Comparison of ENCODE assay signal across 8 mouse cellular contexts in genomic region chr1:43112882-43113281, GRCm38 (mm10). TPM values are rescaled to one million over a fixed set of nuclear protein-coding genes. Genes with fewer than 3 reads are reported as not detected.
DNase-seq lines count a peak whose midpoint lies in the region; ATAC-seq and TF ChIP-seq lines count a peak whose summit lies in the region.
"Had no signal": no experiment of that assay in that cellular context is flagged by ENCODE, and none has a peak within 500 bp of the region (broad histone marks: within the 10 kb centered on the region; RNA-seq: fewer than 3 reads in every experiment).

No protein-coding gene starts in this region.

- H3K79me2 ChIP-seq in liver, adult 2 months (ENCODE audit: control insufficient read depth, insufficient read depth, low read length), result no peaks in the 10 kb centered on the region

- H3K36me3 ChIP-seq in midbrain, embryonic 13.5 days, result peaks cover 74% of the 10 kb centered on the region
- H3K36me3 ChIP-seq in midbrain, embryonic 10.5 days, result peaks cover 96% of the 10 kb centered on the region
- H3K36me3 ChIP-seq in hindbrain, postnatal 0 days (ENCODE audit: insufficient read depth, low read length), result peaks cover 37% of the 10 kb centered on the region
- H3K36me3 ChIP-seq in liver, adult 2 months (ENCODE audit: control insufficient read depth, insufficient read depth, low read length), result peaks cover 35% of the 10 kb centered on the region

- no peaks in the 10 kb centered on the region for H3K9me3 ChIP-seq in midbrain, embryonic 13.5 days
- H3K9me3 ChIP-seq in midbrain, embryonic 10.5 days (replicated peaks), result no peaks in the 10 kb centered on the region; the same call in 1 of the 2 replicates
- no peaks in the 10 kb centered on the region for H3K9me3 ChIP-seq in hindbrain, postnatal 0 days (ENCODE audit: low read length)

- 87% methylated on average over 2 of the region's 2 CpGs for WGBS in midbrain, embryonic 13.5 days
- WGBS in midbrain, embryonic 10.5 days, result 93% methylated on average over 2 of the region's 2 CpGs
- 87% methylated on average over 2 of the region's 2 CpGs for WGBS in hindbrain, postnatal 0 days
- WGBS in liver, adult 2 months, result 98% methylated on average over 2 of the region's 2 CpGs

- H3K27me3 ChIP-seq in midbrain, embryonic 13.5 days, result no peaks in the 10 kb centered on the region
- H3K27me3 ChIP-seq in midbrain, embryonic 10.5 days (ENCODE audit: low read depth, poor library complexity, severe bottlenecking), result no peaks in the 10 kb centered on the region
- H3K27me3 ChIP-seq in hindbrain, postnatal 0 days (ENCODE audit: insufficient read depth, low read length), result no peaks in the 10 kb centered on the region
- H3K27me3 ChIP-seq in liver, adult 2 months (ENCODE audit: control insufficient read depth, insufficient read depth, low read length), result no peaks in the 10 kb centered on the region
- H3K27me3 ChIP-seq: megakaryocyte, embryonic 14.5 days had no signal

- no peak overlapping the region for H3K4me3 ChIP-seq in midbrain, embryonic 13.5 days (replicated peaks)
- H3K4me3 ChIP-seq in midbrain, embryonic 10.5 days, result no peak overlapping the region
- H3K4me3 ChIP-seq in cortical plate, adult 2 months (ENCODE audit: insufficient read depth, low read length), result no peak overlapping the region
- no peak overlapping the region for H3K4me3 ChIP-seq in hindbrain, postnatal 0 days (ENCODE audit: low read length)
- no peak overlapping the region for H3K4me3 ChIP-seq in liver, adult 2 months (ENCODE audit: insufficient read depth, low read depth, low read length)
- H3K4me3 ChIP-seq: megakaryocyte, embryonic 14.5 days had no signal

- no peak for TF ChIP-seq POLR2A in cortical plate, adult 2 months (IDR thresholded peaks at IDR 0.05; ENCODE audit: extremely low read depth, insufficient read depth, low read length)
- TF ChIP-seq POLR2A in liver, adult 2 months (IDR thresholded peaks at IDR 0.05; ENCODE audit: extremely low read depth, insufficient read depth, low read length), result no peak

- no peaks in the 10 kb centered on the region for H3K4me1 ChIP-seq in midbrain, embryonic 13.5 days (replicated peaks)
- H3K4me1 ChIP-seq in midbrain, embryonic 10.5 days, result no peaks in the 10 kb centered on the region
- no peaks in the 10 kb centered on the region for H3K4me1 ChIP-seq in cortical plate, adult 2 months (ENCODE audit: control insufficient read depth, insufficient read depth, low read length)
- H3K4me1 ChIP-seq in hindbrain, postnatal 0 days (ENCODE audit: insufficient read depth, low read length), result no peaks in the 10 kb centered on the region
- H3K4me1 ChIP-seq in liver, adult 2 months (ENCODE audit: control insufficient read depth, insufficient read depth, low read length), result no peaks in the 10 kb centered on the region

- ATAC-seq in midbrain, embryonic 13.5 days, result 0 out of 2 replicates have a peak, but pooled peaks have one; percentile 48
- peak; percentile 66 for ATAC-seq in hindbrain, postnatal 0 days

- H3K9ac ChIP-seq in midbrain, embryonic 13.5 days (replicated peaks), result no peak overlapping the region
- H3K9ac ChIP-seq in hindbrain, postnatal 0 days (replicated peaks; ENCODE audit: low read length), result no peak overlapping the region
- H3K9ac ChIP-seq in liver, adult 2 months (ENCODE audit: low read depth, low read length), result no peak overlapping the region

- no peak overlapping the region for H3K4me2 ChIP-seq in midbrain, embryonic 13.5 days (replicated peaks)
- no peak overlapping the region for H3K4me2 ChIP-seq in hindbrain, postnatal 0 days (ENCODE audit: low read depth, low read length)

- peak; percentile 73 for TF ChIP-seq CTCF in cortical plate, adult 2 months (IDR thresholded peaks at IDR 0.05; ENCODE audit: extremely low read depth, insufficient read depth, low read length)
- TF ChIP-seq CTCF in hindbrain, postnatal 0 days (IDR thresholded peaks at IDR 0.05; ENCODE audit: low read depth), result peak; percentile 80
- TF ChIP-seq CTCF in liver, adult 2 months (IDR thresholded peaks at IDR 0.05; ENCODE audit: low read depth, low read length), result peak; percentile 70

- no peak overlapping the region for H3K27ac ChIP-seq in midbrain, embryonic 13.5 days
- no peak overlapping the region for H3K27ac ChIP-seq in midbrain, embryonic 10.5 days (replicated peaks)
- no peak overlapping the region for H3K27ac ChIP-seq in cortical plate, adult 2 months (ENCODE audit: insufficient read depth, low read length)
- no peak overlapping the region for H3K27ac ChIP-seq in hindbrain, postnatal 0 days
- H3K27ac ChIP-seq in liver, adult 2 months (replicated peaks; ENCODE audit: insufficient read depth, low read depth, low read length), result no peak overlapping the region

- no peak for DNase-seq in midbrain, embryonic 10.5 days (ENCODE audit: low spot score)
- DNase-seq in ZHBTc4 (ENCODE audit: low read depth, low spot score), result peak; percentile 73
- peak; percentile 85 for DNase-seq in hindbrain, postnatal 0 days (ENCODE audit: low spot score)
- peak; percentile 43 for DNase-seq in liver, adult 2 months (ENCODE audit: extremely low read depth, low read depth, low spot score)
- peak; percentile 63 for DNase-seq in retina, postnatal 1 day

RNA-seq across cellular contexts. Expression of gene AI597479, which starts 14.4 kb away (rescaled TPM):
- 50.0 and 50.3 TPM in 2 replicates for polyA plus RNA-seq in midbrain, embryonic 13.5 days (2015; fragmentation: Nextera tagmentation; extraction: Ambion mirVana)
- polyA plus RNA-seq in midbrain, embryonic 10.5 days (2016; fragmentation: Nextera tagmentation; extraction: Ambion mirVana), result 41.3 and 43.8 TPM in 2 replicates
- 21.8 and 23.2 TPM in 2 replicates for polyA plus RNA-seq in cortical plate, adult 2 months (2012; rRNA removed)
- total RNA-seq in hindbrain, postnatal 0 days (2014; rRNA removed), result 20.7 and 22.8 TPM in 2 replicates
- 28.8 and 29.5 TPM in 2 replicates for polyA plus RNA-seq in hindbrain, postnatal 0 days (2015; fragmentation: Nextera tagmentation; extraction: Ambion mirVana)
- total RNA-seq in liver, adult 2 months (2014; rRNA removed), result 7.9 and 8.0 TPM in 2 replicates
- 2.6 and 2.8 TPM in 2 replicates for polyA plus RNA-seq in liver, adult 2 months (2012; rRNA removed)

RNA-seq across cellular contexts. Expression of gene Tgfbrap1, which starts 14.4 kb away (rescaled TPM):
- polyA plus RNA-seq in midbrain, embryonic 13.5 days (2015; fragmentation: Nextera tagmentation; extraction: Ambion mirVana), result 16.7 TPM in 2 replicates
- polyA plus RNA-seq in midbrain, embryonic 10.5 days (2016; fragmentation: Nextera tagmentation; extraction: Ambion mirVana), result 13.5 and 14.8 TPM in 2 replicates
- 37.2 and 37.4 TPM in 2 replicates for polyA plus RNA-seq in cortical plate, adult 2 months (2012; rRNA removed)
- 42.1 and 50.9 TPM in 2 replicates for total RNA-seq in hindbrain, postnatal 0 days (2014; rRNA removed)
- 13.3 and 13.6 TPM in 2 replicates for polyA plus RNA-seq in hindbrain, postnatal 0 days (2015; fragmentation: Nextera tagmentation; extraction: Ambion mirVana)
- 11.0 and 14.2 TPM in 2 replicates for total RNA-seq in liver, adult 2 months (2014; rRNA removed)
- polyA plus RNA-seq in liver, adult 2 months (2012; rRNA removed), result 15.8 and 17.2 TPM in 2 replicates
